Mouse (Mus musculus) cortical plate, adult 2 months (tissue): Measurements from ENCODE around the gene Rnf26.

Source experiments
- CTCF ChIP-seq: fragments of 200-500 bp; IDR thresholded peaks from 2 replicates; pipeline ENCODE4 v1.5.1; 2011; ENCODE audit warnings: mild to moderate bottlenecking, control low read depth, low read length; ENCODE audit not compliant: insufficient read depth; ENCODE audit errors: extremely low read depth
- POLR2A ChIP-seq: fragments of 200-500 bp; IDR thresholded peaks from 2 replicates; pipeline ENCODE4 v1.6.1; 2011; ENCODE audit warnings: mild to moderate bottlenecking, low read length, control low read depth; ENCODE audit not compliant: insufficient read depth; ENCODE audit errors: extremely low read depth

- TF ChIP-seq CTCF (no peak), POLR2A (no peak)
These were observed 18.6 kb downstream of the Rnf26 start for GRCm38 (mm10) chr9:44094737-44095136.
